Mouse (Mus musculus): ENCODE measurements around the gene Nck2. TPM values are rescaled to one million over a fixed set of nuclear protein-coding genes. Genes with fewer than 3 reads are reported as not detected.
"Not testable (repeated sequence)": the region's sequence is repeated elsewhere in the genome, so short reads cannot be mapped to it uniquely, and the experiment has no call there.

The Nck2 gene
- polyA plus RNA-seq, 1 experiment, result 47.7 TPM

- DNase-seq (ENCODE audit: low read depth), result no peak
- TF ChIP-seq CTCF (IDR thresholded peaks at IDR 0.05; ENCODE audit: borderline replicate concordance, extremely low read depth, insufficient read depth, insufficient read length) (no peak), POLR2A (IDR thresholded peaks at IDR 0.05; ENCODE audit: borderline replicate concordance, extremely low read depth, insufficient read depth, insufficient read length, poor library complexity, severe bottlenecking) (no peak)
Measured at GRCm38 (mm10) chr1:43524332-43524731, 80.0 kb downstream of the Nck2 start.

- no peak for DNase-seq (ENCODE audit: low read depth)
Measured at GRCm38 (mm10) chr1:43528275-43528674, 83.9 kb downstream of the Nck2 start.

GRCm38 (mm10) chr1:43529086-43529485, 84.7 kb downstream of the Nck2 start:
- no peak for DNase-seq (ENCODE audit: low read depth)
- TF ChIP-seq POLR2A (IDR thresholded peaks at IDR 0.05; ENCODE audit: borderline replicate concordance, extremely low read depth, insufficient read depth, insufficient read length, poor library complexity, severe bottlenecking) (no peak), CTCF (IDR thresholded peaks at IDR 0.05; ENCODE audit: borderline replicate concordance, extremely low read depth, insufficient read depth, insufficient read length) (no peak)

More at GRCm38 (mm10) chr1:43528275-43528674, 83.9 kb downstream of the Nck2 start:
- TF ChIP-seq POLR2A (IDR thresholded peaks at IDR 0.05; ENCODE audit: borderline replicate concordance, extremely low read depth, insufficient read depth, insufficient read length, poor library complexity, severe bottlenecking) (no peak), CTCF (IDR thresholded peaks at IDR 0.05; ENCODE audit: borderline replicate concordance, extremely low read depth, insufficient read depth, insufficient read length) (no peak)

GRCm38 (mm10) chr1:43530295-43531020, 86.1 kb downstream of the Nck2 start:
- no peak for DNase-seq (ENCODE audit: low read depth)
- no peak for TF ChIP-seq POLR2A (IDR thresholded peaks at IDR 0.05; ENCODE audit: borderline replicate concordance, extremely low read depth, insufficient read depth, insufficient read length, poor library complexity, severe bottlenecking)

GRCm38 (mm10) chr1:43531307-43531706, 86.9 kb downstream of the Nck2 start:
- DNase-seq (ENCODE audit: low read depth), result peak; percentile 72
- no peak for TF ChIP-seq POLR2A (IDR thresholded peaks at IDR 0.05; ENCODE audit: borderline replicate concordance, extremely low read depth, insufficient read depth, insufficient read length, poor library complexity, severe bottlenecking)
- no peak for TF ChIP-seq CTCF (IDR thresholded peaks at IDR 0.05; ENCODE audit: borderline replicate concordance, extremely low read depth, insufficient read depth, insufficient read length)

GRCm38 (mm10) chr1:43532279-43532678, 87.9 kb downstream of the Nck2 start:
- DNase-seq (ENCODE audit: low read depth), result no peak
- TF ChIP-seq POLR2A (IDR thresholded peaks at IDR 0.05; ENCODE audit: borderline replicate concordance, extremely low read depth, insufficient read depth, insufficient read length, poor library complexity, severe bottlenecking), result no peak
- TF ChIP-seq CTCF (IDR thresholded peaks at IDR 0.05; ENCODE audit: borderline replicate concordance, extremely low read depth, insufficient read depth, insufficient read length), result no peak; the same call in 1 of the 2 replicates

GRCm38 (mm10) chr1:43533497-43533896, 89.1 kb downstream of the Nck2 start:
- not testable (repeated sequence) for DNase-seq (ENCODE audit: low read depth)

- no peak for DNase-seq (ENCODE audit: low read depth)
- TF ChIP-seq CTCF (IDR thresholded peaks at IDR 0.05; ENCODE audit: borderline replicate concordance, extremely low read depth, insufficient read depth, insufficient read length), result no peak
- TF ChIP-seq POLR2A (IDR thresholded peaks at IDR 0.05; ENCODE audit: borderline replicate concordance, extremely low read depth, insufficient read depth, insufficient read length, poor library complexity, severe bottlenecking), result no peak
Measured at GRCm38 (mm10) chr1:43534060-43534760, 89.8 kb downstream of the Nck2 start.

- peak; percentile 52 for DNase-seq (ENCODE audit: low read depth)
- TF ChIP-seq CTCF (IDR thresholded peaks at IDR 0.05; ENCODE audit: borderline replicate concordance, extremely low read depth, insufficient read depth, insufficient read length) (no peak), POLR2A (IDR thresholded peaks at IDR 0.05; ENCODE audit: borderline replicate concordance, extremely low read depth, insufficient read depth, insufficient read length, poor library complexity, severe bottlenecking) (no peak)
Measured at GRCm38 (mm10) chr1:43535519-43536000, 91.2 kb downstream of the Nck2 start.

- DNase-seq (ENCODE audit: low read depth), result no peak
- no peak for TF ChIP-seq CTCF (IDR thresholded peaks at IDR 0.05; ENCODE audit: borderline replicate concordance, extremely low read depth, insufficient read depth, insufficient read length)
- no peak for TF ChIP-seq POLR2A (IDR thresholded peaks at IDR 0.05; ENCODE audit: borderline replicate concordance, extremely low read depth, insufficient read depth, insufficient read length, poor library complexity, severe bottlenecking)
Measured at GRCm38 (mm10) chr1:43536266-43536665, 91.9 kb downstream of the Nck2 start.

- no peak for DNase-seq (ENCODE audit: low read depth)
- TF ChIP-seq CTCF (IDR thresholded peaks at IDR 0.05; ENCODE audit: borderline replicate concordance, extremely low read depth, insufficient read depth, insufficient read length) (no peak), POLR2A (IDR thresholded peaks at IDR 0.05; ENCODE audit: borderline replicate concordance, extremely low read depth, insufficient read depth, insufficient read length, poor library complexity, severe bottlenecking) (no peak)
Measured at GRCm38 (mm10) chr1:43537021-43537420, 92.6 kb downstream of the Nck2 start.

- TF ChIP-seq CTCF (IDR thresholded peaks at IDR 0.05; ENCODE audit: borderline replicate concordance, extremely low read depth, insufficient read depth, insufficient read length) (no peak), POLR2A (IDR thresholded peaks at IDR 0.05; ENCODE audit: borderline replicate concordance, extremely low read depth, insufficient read depth, insufficient read length, poor library complexity, severe bottlenecking) (no peak)
- no peak for DNase-seq (ENCODE audit: low read depth)
Measured at GRCm38 (mm10) chr1:43537496-43537895, 93.1 kb downstream of the Nck2 start.
